Mouse (Mus musculus) T-helper 1 cell (primary cell): ENCODE results near the gene Inppl1.

ENCODE experiments used
- in situ Hi-C: fragments of 300-600 bp; cut with MboI, MseI; formaldehyde crosslinking; loops from one replicate; pipeline ENCODE4 v1.15.1; 2025; ENCODE audit warnings: high pct_unique_total_duplicates

The Inppl1 gene

DNA sequence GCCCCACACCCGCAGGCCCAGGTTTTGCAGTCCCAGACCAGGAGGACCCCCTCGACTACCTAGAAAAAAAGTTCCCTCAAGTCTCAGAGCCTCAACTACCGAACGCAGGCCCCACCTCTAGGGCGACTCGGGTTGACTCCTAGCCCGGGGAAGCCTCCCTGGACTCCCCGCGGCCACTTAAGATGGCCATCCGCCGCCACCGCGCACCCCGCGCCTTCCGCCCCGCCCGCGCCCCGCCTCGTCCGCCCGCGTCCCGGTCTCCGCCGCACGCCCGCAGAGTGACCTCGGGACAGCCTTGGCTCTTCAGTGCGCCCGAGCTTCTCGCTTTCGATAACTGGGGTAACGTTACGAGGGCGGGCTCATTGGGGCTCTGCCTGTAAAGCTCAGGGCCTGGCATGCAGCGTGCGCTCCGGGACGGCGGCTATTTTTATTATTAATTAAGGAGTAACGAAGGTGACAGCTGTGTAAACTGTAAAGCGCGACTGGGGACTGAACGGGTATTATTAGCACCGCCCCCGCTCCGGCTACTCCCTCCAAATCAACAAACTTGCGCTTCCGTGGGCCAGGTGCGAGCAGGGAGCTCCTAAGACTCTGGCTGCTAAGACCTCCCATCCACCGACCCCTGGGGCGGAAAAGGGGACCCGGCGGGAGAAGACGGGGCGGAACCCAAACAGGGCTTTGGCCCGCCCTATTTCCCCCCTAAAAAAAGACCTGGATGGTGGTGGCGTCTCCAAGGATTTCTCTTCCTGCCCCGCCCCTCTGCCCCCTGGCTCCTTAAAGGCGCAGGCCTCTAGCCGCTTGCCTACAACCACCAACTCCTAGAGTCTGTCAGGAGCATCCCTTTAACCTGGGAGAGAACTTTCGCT is at the start of gene Inppl1:
Gene Inppl1 (minus strand): TSS at position 624 of the 866 bp plus-strand sequence.
- in situ Hi-C loops: loop anchor here (25.0 kb wide), 1 partner anchor 176 kb away; the partner anchor contains the start of gene Clpb

DNA sequence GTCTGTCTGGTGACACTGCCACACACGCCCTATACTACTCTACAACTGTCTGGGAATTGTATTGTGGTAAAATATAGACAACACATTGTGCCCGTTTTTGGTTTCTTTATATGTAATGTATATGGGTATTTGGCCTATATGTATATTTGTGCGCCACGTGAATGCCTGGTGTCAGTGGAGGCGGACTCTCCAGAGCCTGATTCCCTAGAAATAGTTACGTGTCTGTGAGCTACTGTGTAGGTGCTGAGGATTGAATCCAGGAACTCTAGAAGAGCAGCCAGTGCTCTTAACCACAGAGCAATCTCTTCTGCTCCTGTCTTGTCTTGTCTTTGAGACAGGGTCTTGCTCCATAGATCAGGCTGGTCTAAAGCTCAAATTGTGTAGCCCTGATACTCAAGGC is 48.2 kb upstream of the Inppl1 start:
- in situ Hi-C loops: no loop called here

DNA sequence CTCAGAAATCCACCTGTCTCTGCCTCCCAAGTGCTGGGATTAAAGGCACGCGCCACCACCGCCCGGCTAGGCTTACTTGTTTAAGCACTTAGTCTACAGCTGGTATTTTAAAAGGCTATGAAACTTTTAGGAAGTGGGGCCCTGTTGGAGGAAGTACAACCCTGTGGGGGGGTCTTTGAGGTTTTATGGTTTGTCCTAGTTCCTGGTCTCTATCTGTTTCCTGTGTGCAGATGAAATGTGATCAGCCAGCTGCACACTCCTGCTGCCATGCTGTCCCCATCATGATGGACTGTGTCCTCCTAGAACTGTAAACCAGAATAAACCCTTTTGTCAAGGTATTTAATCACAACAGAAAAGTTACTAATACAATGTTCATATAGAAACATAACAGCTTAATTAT is 46.1 kb upstream of the Inppl1 start:
- in situ Hi-C loops: no loop called here

DNA sequence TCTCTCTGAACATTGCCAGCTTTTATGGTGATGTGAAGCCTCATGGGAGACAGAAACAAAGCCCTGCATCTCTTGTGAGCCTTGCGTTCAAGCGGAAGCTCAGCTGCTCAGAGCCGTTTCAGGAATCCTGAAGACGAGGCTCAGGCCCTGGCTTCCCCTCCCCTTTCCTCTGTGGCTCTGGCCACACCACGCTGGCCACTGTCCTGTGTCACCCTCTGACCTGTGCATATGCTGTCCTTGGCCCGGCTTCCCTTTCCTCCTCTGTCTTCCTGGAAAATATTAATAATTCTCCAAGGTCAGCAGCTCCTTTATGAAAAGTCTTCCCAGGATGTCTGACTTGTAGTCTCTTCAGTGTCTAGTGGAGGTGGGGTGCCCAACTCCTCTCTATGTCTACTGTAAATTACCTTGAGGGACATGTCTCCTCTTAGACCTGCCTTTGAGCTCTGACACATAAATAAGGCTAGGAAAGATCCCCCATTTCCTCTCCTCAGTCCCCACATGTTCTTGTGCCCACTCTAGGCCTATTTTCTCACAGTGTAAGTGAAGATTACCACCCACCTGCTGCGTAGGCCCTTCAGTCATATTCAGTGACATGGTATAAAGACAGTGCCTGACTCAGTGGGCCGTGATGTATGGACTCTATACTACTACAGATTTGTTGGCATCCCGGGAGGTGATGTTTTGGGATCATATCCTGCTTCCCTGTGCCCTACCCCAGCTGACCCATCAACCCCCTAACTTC is 44.6 kb upstream of the Inppl1 start:
- in situ Hi-C loops: no loop called here

DNA sequence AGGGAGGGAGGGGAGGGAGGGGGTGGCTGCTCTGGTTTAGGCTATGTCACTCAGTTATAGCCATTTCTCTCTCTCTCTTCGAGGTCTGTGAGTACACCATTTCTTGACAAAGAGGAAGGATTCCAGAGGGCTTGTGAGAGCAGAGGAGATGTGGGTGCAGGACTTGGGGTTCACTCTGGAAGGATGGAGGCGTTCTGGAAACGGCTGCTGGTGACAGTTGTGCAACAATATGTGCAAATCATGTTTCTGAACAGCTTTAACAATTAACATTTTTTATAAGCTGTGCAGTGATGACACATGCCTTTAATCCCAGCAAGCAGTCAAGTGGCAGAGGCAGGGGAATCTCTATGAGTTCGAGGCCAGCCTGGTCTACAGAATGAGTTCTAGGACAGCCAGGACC is 42.8 kb upstream of the Inppl1 start:
- in situ Hi-C loops: no loop called here

DNA sequence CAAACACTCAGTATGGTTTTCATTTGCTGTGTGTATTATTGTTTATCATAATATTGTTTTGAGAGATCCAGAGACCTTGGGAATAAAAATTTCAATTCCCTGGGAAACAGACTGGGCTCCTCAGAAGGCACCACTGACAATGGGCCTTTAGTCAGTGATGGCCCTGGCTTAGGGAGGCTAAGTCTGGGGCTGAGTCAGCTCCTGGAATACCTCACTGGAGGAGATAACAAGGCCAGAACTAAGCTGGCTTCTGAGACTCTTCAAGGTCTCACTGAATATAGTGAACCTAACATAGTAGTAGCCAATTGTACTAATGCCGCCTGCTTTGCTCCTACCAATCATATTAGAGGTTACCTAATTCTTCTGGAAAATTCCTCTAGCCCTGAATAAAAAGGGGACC is 37.9 kb upstream of the Inppl1 start:
- in situ Hi-C loops: no loop called here

DNA sequence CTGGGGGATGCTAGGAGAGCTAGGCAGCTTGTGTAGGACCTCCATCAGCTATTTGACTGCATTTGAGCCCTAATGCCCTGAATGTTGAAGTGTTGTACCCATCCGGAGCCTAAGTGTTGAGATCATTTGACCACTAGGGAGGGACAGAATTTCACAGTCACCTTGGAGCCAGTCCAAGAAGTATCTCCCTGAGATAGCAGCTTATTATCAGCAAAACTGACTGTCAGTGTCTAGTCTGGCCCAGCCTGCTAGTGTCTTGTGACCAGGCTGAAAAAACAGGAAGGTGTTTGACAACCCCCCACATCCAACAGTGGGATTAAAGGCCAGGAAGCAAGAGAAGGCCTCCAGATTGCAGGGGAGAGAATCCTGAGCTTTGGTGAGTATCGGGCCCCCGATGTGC is 33.3 kb upstream of the Inppl1 start:
- in situ Hi-C loops: no loop called here

DNA sequence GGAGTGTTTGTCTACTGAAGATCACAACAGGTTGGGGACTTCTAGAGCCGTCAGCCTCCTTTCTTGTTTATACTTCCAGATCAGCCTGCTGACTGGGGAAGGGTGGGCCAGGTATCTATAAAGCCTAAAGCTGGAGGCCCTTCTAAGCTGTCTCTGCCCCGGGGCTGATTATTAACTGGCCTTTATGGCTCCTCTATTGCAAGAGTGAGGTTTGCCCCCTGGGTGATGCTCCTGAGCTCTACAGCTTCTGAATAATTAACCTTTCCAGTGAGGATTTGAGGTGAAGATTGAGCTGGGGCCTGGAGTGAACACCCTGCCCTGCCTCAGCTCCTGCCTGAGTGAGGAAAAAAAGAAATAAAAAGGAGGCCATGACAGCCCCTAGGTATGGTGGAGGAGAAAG is 32.6 kb upstream of the Inppl1 start, which contains the start of gene Folr1:
Gene Folr1 (minus strand): TSS at position 160 of the 400 bp plus-strand sequence.
- in situ Hi-C loops: no loop called here

DNA sequence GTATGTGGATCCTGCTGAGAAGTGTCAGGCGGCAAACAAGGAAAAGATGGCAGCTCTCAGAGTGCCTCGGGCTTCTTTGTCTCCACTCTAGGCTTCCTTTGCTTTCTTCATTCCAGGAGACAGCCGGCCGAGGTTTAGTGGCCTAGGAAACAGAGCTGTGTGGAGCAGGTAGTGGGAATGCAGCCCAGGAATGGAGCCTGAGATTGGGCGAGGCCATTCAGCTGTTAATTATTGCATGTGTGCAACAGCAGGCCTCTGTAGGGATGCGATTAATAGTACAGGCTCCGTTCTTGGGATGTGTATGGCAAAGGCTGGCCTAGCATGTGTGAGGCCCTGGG is 31.1 kb upstream of the Inppl1 start:
- in situ Hi-C loops: no loop called here

DNA sequence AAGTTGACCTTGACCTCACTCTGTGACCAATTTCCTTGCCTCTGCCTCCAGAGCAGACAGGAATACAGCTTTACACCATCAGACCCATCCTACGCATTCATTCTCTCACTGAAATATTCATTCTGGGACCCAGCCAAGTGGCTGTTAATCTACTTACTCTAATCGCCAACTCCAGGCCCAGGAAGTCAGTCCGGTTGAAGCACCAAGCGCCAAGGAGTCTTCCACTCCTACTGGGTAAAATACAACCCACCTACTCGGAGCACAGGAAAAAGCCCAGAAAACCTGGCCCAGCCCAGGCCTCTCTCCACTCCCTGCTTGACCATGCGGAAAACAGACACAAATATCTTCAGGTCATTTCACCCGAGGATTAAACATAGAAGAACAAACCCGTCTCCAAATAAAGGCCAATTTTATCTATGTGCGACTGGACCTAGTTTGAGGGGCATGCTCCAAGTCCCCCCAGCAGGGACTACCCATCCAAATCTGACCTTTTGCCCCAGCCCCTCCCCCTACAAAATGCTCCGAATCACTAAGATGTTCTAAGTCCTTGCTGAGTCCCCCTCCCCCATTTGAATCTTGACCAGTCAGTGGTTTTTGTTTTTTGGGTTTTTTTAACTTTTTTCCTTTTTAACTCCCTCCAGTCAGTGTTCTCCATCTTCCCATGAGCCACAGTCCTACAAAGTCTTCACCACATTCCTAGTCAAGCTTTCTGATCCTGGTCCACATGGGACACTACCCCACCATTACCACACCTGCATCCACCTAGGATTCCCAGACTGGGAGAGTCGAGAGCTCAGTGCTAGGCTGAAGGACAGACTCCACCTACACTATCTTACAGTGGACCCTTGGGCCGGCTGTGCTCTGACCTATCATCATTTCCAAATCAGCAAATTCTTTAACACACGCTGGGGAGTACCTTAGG is 30.5 kb upstream of the Inppl1 start:
- in situ Hi-C loops: no loop called here

DNA sequence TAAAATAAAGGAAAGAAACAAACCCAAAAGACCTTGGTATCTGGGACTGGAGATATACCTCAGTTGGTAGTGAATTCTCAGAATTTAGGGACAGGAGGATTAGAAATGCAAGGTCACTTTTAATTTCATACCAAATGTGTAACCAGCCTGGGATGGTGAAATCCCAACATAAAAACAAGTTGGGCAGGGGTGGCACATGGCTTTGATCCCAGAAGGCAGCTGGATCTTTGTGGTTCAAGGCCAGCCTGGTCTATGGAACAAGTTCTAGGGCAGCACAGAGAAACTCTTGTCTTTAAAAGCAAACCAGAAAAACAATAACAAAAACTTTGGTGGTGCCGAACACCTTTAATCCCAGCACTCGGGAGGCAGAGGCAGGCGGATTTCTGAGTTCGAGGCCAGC is 29.5 kb upstream of the Inppl1 start:
- in situ Hi-C loops: no loop called here

DNA sequence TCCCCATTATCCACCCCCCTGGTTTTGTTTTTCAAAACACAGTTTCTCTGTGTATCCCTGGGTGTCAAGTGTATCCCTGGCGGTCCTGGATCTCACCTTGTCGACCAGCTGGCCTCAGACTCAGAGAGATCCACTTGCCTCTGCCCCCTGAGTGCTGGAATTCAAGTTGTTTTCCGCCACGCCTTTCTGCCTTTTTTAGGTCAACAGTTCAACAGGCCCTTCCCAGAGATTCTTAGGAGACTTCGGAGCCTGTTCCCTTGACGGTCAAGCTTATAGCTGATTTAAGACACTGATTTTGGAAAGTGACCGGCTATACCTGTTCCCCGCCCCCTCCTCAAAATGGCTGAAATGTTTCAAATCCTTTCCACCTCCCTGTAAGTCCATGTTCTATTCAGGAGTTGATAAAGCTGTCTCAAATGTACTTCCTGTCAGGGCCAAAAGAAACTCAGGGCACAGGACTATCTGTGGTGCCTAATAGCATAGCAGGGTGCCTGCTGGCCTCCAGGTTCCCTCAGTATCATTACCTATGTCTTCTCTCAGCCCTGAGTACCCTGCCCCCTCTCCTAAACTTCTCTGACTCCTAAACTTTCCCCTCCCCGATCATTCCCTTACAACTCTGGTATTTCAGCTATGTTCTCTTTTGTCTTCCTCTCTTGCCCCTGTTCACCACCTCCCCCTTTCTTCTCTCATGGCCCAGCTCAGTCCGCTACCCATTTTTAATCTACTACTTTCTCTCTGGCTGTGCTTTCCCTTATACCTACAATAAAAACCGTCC is 28.6 kb upstream of the Inppl1 start:
- in situ Hi-C loops: no loop called here

DNA sequence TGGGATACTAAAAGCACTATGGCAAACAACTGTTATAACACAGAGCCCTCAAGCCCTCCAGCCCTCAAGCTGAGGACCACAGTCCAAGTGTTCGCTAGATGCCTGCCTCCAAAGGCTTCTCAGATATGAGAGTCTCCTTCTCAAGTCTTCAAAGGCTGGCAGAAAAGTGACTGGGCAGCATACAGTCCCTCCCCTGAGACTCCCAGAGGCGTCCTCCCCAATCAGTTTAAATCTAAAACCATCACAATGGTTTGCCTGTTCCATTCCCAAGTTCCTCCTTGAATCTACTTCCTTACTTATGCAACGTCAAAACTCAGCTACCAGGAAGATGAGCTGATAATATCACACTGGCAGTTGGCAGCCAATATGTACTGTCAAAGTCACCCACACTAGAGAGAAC is 25.4 kb upstream of the Inppl1 start, which contains the start of gene Anapc15:
Gene Anapc15 (plus strand): TSS at position 301 of the 400 bp plus-strand sequence.
- in situ Hi-C loops: no loop called here

DNA sequence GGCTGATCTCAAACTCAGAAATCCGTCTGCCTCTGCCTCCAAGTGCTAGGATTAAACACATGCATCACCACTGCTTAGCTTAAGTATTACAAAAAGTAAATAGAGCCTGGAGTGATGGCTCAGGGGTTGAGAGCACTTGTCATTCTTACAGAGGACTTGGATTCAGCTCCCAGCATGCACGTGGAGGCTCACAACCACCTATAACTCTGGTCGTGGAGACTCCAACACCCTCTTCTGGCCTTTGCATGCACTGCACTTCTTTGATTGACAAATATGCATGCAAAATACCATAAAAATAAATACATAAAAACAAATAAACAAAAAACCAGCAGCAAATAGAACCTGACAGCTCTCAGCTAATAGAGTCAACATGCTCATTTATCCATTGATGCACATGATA is 24.3 kb upstream of the Inppl1 start:
- in situ Hi-C loops: no loop called here

DNA sequence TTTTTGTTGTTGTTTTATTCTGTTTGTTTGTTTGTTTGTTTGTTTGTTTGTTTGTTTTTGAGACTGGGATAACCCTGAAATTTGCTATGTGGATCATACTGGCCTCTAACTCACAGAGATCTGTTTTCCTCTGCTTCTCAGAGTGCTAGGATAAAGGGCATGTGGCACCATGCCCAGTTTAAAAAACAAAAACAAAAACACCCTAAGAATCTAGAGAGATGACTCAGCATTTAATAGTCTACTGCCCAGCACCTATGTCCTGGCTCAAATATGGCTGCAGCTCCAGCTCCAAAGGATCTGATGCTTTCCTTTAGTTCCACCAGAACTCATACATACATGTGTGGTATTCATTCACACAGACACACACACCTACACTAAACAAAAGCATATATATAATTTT is 22.9 kb upstream of the Inppl1 start:
- in situ Hi-C loops: no loop called here

DNA sequence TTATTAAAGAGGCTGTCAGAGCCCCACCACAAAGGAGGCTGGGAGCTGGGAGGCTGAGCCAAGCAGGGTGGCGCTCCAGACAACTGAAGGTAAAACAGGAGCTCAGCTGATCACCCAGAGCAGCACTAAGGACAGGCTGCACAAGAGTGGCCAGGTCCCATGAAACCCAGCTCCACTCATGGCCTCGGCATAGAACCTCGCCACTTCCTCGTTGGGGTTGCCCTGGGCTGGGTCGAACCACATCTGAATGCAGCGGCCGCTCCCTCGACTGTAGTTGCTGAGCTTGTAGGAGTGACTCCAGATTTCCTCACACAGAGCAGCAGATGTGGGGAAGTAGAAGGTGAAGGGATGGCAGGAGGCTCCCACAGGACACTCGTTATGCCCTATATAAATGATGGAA is 20.3 kb upstream of the Inppl1 start:
- in situ Hi-C loops: no loop called here

DNA sequence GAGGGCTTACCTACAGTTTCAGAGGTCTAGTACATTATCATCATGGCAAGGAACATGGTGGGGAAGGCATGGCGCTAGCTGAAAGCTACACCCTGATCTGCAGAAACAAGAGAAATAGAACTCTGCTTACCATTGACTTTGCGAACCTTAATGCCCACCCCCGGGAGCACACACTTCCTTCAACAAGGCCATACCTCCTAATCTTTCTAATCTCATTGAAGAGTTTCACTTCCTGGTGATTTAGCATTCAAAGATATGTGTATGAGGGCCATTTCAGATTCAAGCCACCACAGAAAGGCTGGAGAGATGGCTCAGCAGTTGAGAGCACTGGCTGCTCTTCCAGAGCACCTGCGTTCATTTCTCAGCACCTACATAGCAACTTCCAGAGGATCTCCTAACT is 19.1 kb upstream of the Inppl1 start, which contains the start of gene Folr2:
Gene Folr2 (minus strand): TSS at position 101 of the 400 bp plus-strand sequence.
- in situ Hi-C loops: no loop called here

DNA sequence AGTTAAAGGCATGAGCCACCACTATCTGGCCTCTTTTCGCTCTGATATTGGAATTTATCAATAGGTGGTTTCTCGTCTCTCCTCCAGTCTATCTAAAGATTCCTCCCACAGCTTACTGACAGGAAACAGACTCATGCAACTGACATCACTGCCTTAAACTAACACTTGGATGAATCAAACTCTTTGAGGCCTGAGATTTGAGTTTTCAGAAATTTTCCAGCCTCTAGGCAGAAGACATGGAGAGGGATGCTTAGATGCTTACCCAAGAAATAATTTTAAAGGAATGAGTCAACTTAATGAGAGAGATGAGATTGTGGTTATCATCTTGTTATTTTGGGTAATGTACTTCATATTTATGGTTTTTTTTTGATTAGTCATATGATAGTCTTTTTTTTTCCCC is 15.8 kb upstream of the Inppl1 start:
- in situ Hi-C loops: no loop called here

DNA sequence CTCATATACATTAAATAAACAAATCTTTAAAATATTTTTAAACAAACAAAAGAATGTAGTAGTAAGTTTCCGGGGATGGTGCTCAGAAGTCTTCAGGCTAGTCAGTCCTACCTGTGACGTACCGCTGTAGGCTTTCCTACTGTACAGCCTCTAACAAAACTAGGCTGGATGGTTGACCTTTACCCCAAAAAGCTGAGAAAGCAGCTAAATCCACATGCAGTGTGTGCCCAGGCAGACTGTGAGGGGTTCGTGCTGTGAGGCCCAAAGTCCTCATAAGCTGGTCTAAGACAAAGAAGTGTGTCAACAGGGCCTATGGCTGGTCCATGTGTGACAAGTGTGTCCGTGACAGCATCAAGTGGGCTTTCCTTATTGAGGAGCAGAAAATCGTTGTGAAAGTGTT is 14.8 kb upstream of the Inppl1 start:
- in situ Hi-C loops: no loop called here

DNA sequence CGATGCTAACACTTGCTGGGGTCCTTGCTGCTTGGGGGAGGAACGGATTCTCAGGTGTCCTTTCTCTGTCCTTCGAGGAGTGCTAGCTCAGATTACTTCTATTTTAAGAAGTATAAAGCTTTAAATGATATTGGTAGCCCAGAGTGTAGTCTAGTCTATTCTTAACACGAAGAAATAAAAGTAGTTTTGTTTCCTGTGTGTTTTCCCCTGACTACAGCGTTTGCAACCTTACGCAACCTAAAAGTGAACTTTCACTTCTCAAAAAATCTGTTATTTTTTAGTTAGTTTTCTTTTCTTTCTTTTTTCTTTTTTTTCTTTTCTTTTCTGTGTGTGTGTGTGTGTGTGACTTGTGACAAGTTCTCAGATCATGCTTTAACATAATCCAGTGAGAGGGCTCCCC is 13.7 kb upstream of the Inppl1 start:
- in situ Hi-C loops: no loop called here

DNA sequence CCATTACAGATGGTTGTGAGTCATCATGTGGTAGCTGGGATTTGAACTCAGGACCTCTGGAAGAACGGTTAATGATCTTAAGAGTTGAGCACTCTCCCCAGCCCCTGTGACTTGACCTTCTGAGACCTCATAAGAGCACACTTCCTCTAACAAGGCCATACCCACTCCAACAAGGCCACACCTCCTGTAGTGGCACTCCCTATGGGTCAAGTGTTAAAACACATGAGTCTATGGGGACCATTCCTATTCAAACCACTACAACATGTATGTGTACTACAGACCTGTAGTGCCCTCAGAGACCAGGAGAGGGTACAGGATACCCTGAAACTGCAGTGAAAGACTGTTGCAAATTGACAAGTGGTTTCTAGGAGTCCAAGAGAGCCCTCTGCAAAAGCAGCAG is 9.9 kb upstream of the Inppl1 start:
- in situ Hi-C loops: loop anchor here (25.0 kb wide), 1 partner anchor 186 kb away; the partner anchor contains the start of gene Clpb
